Mouse (Mus musculus): ENCODE results near the gene Trim12c.

- TF ChIP-seq RAD21 (IDR thresholded peaks at IDR 0.05; ENCODE audit: low read depth, low read length) = no peak
- TF ChIP-seq CTCF (IDR thresholded peaks at IDR 0.05 in 2 of 3, conservative IDR thresholded peaks at IDR 0.05 in 1 of 3; ENCODE audit: control insufficient read depth in 1 of 3, insufficient read depth in 1 of 3, low read depth in 2 of 3, low read length in 3 of 3, poor library complexity in 1 of 3, severe bottlenecking in 1 of 3) = no peak
- TF ChIP-seq ZMIZ1 (IDR thresholded peaks at IDR 0.05; ENCODE audit: low read depth, low read length) = no peak
Measured at GRCm38 (mm10) chr7:104366339-104366738, 13.2 kb upstream of the Trim12c start.
